Mouse (Mus musculus): ENCODE data around the gene Snrpc. TPM values are rescaled to one million over a fixed set of nuclear protein-coding genes. Genes with fewer than 3 reads are reported as not detected.

Gene Snrpc
- polyA plus RNA-seq, 1 experiment from 2014 or later, result 125 TPM

- no peak overlapping the region for H3K27ac ChIP-seq (replicated peaks)
- no peaks in the 10 kb centered on the region for H3K27me3 ChIP-seq
- peaks cover 35% of the 10 kb centered on the region for H3K4me1 ChIP-seq (replicated peaks)
- H3K4me3 ChIP-seq (replicated peaks), result no peak overlapping the region
- no peaks in the 10 kb centered on the region for H3K9me3 ChIP-seq (replicated peaks)
- no peak overlapping the region for H3K4me2 ChIP-seq
- WGBS (ENCODE audit: insufficient replicate concordance), result 82% methylated on average over 3 of the region's 3 CpGs
- no peak for ATAC-seq (ENCODE audit: insufficient read depth)
- 0 out of 2 replicates have a peak, but pooled peaks cover 6% of the 10 kb centered on the region for H3K36me3 ChIP-seq (replicated peaks)
- no peak overlapping the region for H3K9ac ChIP-seq
Measured at GRCm38 (mm10) chr17:27871851-27872250, 33.9 kb downstream of the Snrpc start.

DNA sequence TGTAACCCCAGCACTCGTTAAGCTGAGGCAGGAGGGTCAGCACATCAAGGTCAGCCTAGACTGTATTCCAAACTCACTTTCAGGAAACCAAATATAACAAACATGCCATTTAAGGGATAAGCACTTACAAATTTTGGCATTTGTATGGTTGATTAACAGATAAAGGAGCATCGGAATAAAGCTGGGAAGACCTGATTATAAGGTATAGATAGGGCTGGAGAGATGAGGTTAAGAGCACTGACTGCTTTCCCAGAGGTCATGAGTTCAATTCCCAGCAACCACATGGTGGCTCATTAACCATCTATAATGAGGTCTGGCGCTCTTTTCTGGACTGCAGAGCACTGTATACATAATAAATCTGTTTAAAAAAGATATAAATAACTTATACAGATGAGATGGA is 35.6 kb downstream of the Snrpc start:
- 0 out of 2 replicates have a peak, but pooled peaks cover 11% of the 10 kb centered on the region for H3K36me3 ChIP-seq (replicated peaks)
- no peak overlapping the region for H3K4me3 ChIP-seq (replicated peaks)
- no peaks in the 10 kb centered on the region for H3K27me3 ChIP-seq
- H3K4me1 ChIP-seq (replicated peaks), result peaks cover 30% of the 10 kb centered on the region
- no peak overlapping the region for H3K27ac ChIP-seq (replicated peaks)
- ATAC-seq (ENCODE audit: insufficient read depth), result no peak
- 60% methylated on average over 3 of the region's 3 CpGs for WGBS (ENCODE audit: insufficient replicate concordance)
- H3K9ac ChIP-seq, result no peak overlapping the region
- H3K9me3 ChIP-seq (replicated peaks), result no peaks in the 10 kb centered on the region
- H3K4me2 ChIP-seq, result no peak overlapping the region

DNA sequence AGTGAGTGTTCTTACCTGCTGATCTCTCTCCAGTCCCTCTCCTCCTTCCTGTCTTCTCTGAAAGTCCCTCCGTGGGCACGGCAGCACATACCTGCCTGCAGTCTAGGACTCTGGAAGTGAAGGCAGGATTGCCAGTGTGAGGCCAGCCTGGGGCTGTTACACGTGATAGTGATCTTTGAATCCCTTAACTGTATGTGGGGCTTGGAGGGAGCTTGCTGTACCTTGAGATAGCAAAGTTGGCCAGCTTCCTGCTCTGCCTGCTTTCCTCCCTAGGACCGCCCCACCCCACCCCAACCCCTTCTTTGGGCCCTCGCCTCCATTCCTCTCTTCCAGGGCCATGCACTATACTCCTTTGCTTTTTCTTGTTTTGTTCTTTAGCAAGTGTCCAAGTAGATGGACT is 36.6 kb downstream of the Snrpc start:
- Histone ChIP-seq H3K27ac (replicated peaks) (peak overlapping the region; percentile 6; the same call in 1 of the 2 replicates), H3K4me3 (replicated peaks) (no peak overlapping the region), H3K9me3 (replicated peaks) (no peaks in the 10 kb centered on the region), H3K27me3 (no peaks in the 10 kb centered on the region), H3K4me1 (replicated peaks) (peaks cover 30% of the 10 kb centered on the region), H3K9ac (no peak overlapping the region), H3K36me3 (replicated peaks) (peaks cover 17% of the 10 kb centered on the region; the same call in 1 of the 2 replicates), H3K4me2 (peak overlapping the region; percentile 51)
- peak; percentile 85 for ATAC-seq (ENCODE audit: insufficient read depth)
- WGBS (ENCODE audit: insufficient replicate concordance), result 21% methylated on average over 5 of the region's 5 CpGs

- Histone ChIP-seq H3K4me1 (replicated peaks) (no peaks in the 10 kb centered on the region; the same call in 1 of the 2 replicates), H3K4me3 (replicated peaks) (no peak overlapping the region), H3K27me3 (no peaks in the 10 kb centered on the region), H3K9me3 (replicated peaks) (no peaks in the 10 kb centered on the region), H3K36me3 (replicated peaks) (peaks cover 65% of the 10 kb centered on the region), H3K27ac (replicated peaks) (no peak overlapping the region), H3K9ac (no peak overlapping the region), H3K4me2 (no peak overlapping the region)
- ATAC-seq (ENCODE audit: insufficient read depth), result no peak
- WGBS (ENCODE audit: insufficient replicate concordance), result 70% methylated on average over 11 of the region's 11 CpGs
Measured at GRCm38 (mm10) chr17:27881518-27881917, 43.6 kb downstream of the Snrpc start.

GRCm38 (mm10) chr17:27883129-27883528 is 45.2 kb downstream of the Snrpc start:
- no peak overlapping the region for H3K27ac ChIP-seq (replicated peaks)
- H3K4me1 ChIP-seq (replicated peaks), result no peaks in the 10 kb centered on the region
- no peaks in the 10 kb centered on the region for H3K27me3 ChIP-seq
- ATAC-seq (ENCODE audit: insufficient read depth), result no peak
- H3K36me3 ChIP-seq (replicated peaks), result peaks cover 73% of the 10 kb centered on the region
- no peaks in the 10 kb centered on the region for H3K9me3 ChIP-seq (replicated peaks)
- no peak overlapping the region for H3K9ac ChIP-seq
- no peak overlapping the region for H3K4me3 ChIP-seq (replicated peaks)
- 84% methylated on average over 8 of the region's 8 CpGs for WGBS (ENCODE audit: insufficient replicate concordance)
- no peak overlapping the region for H3K4me2 ChIP-seq

DNA sequence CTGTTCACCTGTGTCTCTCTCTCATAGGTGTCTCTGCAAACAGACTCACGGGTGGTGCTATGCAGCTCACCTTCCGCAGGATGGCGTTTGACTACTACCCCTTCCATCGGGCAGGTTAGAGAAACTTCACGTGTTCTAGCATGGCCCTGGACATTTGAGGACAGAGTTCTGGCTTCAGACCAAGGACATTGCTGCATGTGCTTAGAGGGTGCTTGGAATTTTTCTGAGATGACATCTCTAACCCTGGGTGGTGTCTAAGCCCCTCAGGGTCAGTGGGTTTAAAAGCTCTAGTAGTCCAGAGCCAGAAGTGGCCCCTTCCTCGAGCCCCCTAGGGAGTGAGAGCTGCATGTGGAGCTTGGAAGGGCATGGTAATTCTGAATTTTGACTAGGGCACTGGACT is 46.0 kb downstream of the Snrpc start:
- peaks cover 71% of the 10 kb centered on the region for H3K36me3 ChIP-seq (replicated peaks)
- no peak overlapping the region for H3K27ac ChIP-seq (replicated peaks)
- H3K4me1 ChIP-seq (replicated peaks), result no peaks in the 10 kb centered on the region
- H3K9me3 ChIP-seq (replicated peaks), result no peaks in the 10 kb centered on the region
- no peak overlapping the region for H3K4me2 ChIP-seq
- no peak for ATAC-seq (ENCODE audit: insufficient read depth)
- no peak overlapping the region for H3K9ac ChIP-seq
- H3K27me3 ChIP-seq, result no peaks in the 10 kb centered on the region
- H3K4me3 ChIP-seq (replicated peaks), result no peak overlapping the region
- 76% methylated on average over 6 of the region's 6 CpGs for WGBS (ENCODE audit: insufficient replicate concordance)

- H3K27ac ChIP-seq (replicated peaks), result no peak overlapping the region
- WGBS (ENCODE audit: insufficient replicate concordance), result 80% methylated on average over 19 of the region's 19 CpGs
- no peak overlapping the region for H3K4me3 ChIP-seq (replicated peaks)
- no peaks in the 10 kb centered on the region for H3K4me1 ChIP-seq (replicated peaks)
- H3K4me2 ChIP-seq, result no peak overlapping the region
- no peak for ATAC-seq (ENCODE audit: insufficient read depth)
- H3K27me3 ChIP-seq, result no peaks in the 10 kb centered on the region
- H3K9ac ChIP-seq, result no peak overlapping the region
- no peaks in the 10 kb centered on the region for H3K9me3 ChIP-seq (replicated peaks)
- H3K36me3 ChIP-seq (replicated peaks), result peaks cover 59% of the 10 kb centered on the region
Measured at GRCm38 (mm10) chr17:27886499-27887210, 48.7 kb downstream of the Snrpc start.

Other genes with a start within 250 kb of the Snrpc start
- 23.2 and 26.1 TPM in 2 replicates for gene Nudt3, start 214.7 kb upstream of the Snrpc start, polyA plus RNA-seq (2015; fragmentation: Nextera tagmentation; extraction: Ambion mirVana)
- gene RPS10-NUDT3, start 202.9 kb upstream of the Snrpc start, polyA plus RNA-seq (2015; fragmentation: Nextera tagmentation; extraction: Ambion mirVana), result not detected in 2 replicates
- gene Rps10, start 201.5 kb upstream of the Snrpc start, polyA plus RNA-seq (2015; fragmentation: Nextera tagmentation; extraction: Ambion mirVana), result 435 and 496 TPM in 2 replicates
- gene Pacsin1, start 182.6 kb upstream of the Snrpc start, polyA plus RNA-seq (2015; fragmentation: Nextera tagmentation; extraction: Ambion mirVana), result 0.13 and 0.24 TPM in 2 replicates
- 0.18 TPM in 1 of 2 replicates, not detected in the other for gene Spdef, start 109.2 kb upstream of the Snrpc start, polyA plus RNA-seq (2015; fragmentation: Nextera tagmentation; extraction: Ambion mirVana)
- gene D17Wsu92e, start 17.5 kb upstream of the Snrpc start, polyA plus RNA-seq (2015; fragmentation: Nextera tagmentation; extraction: Ambion mirVana), result 13.3 and 18.2 TPM in 2 replicates
- 2.2 and 2.5 TPM in 2 replicates for gene Uhrf1bp1, start 18.3 kb downstream of the Snrpc start, polyA plus RNA-seq (2015; fragmentation: Nextera tagmentation; extraction: Ambion mirVana)
- 3.4 and 4.3 TPM in 2 replicates for gene Anks1, start 71.2 kb downstream of the Snrpc start, polyA plus RNA-seq (2015; fragmentation: Nextera tagmentation; extraction: Ambion mirVana)
- 21.6 and 22.2 TPM in 2 replicates for gene Taf11, start 71.7 kb downstream of the Snrpc start, polyA plus RNA-seq (2015; fragmentation: Nextera tagmentation; extraction: Ambion mirVana)
- 0.17 and 0.18 TPM in 2 replicates for gene Tcp11, start 242.5 kb downstream of the Snrpc start, polyA plus RNA-seq (2015; fragmentation: Nextera tagmentation; extraction: Ambion mirVana)